Mouse (Mus musculus) urinary bladder, postnatal 25 days (tissue): Measurements from ENCODE around the gene Map2k4.

ENCODE experiments used
- DNase-seq: peaks from one replicate; pipeline ENCODE4 v3.0.0; 2022; ENCODE audit warnings: low spot score

Map2k4 gene

GRCm38 (mm10) chr11:65773946-65774656 lies 14.0 kb downstream of the Map2k4 start:
- no peak for DNase-seq

DNA sequence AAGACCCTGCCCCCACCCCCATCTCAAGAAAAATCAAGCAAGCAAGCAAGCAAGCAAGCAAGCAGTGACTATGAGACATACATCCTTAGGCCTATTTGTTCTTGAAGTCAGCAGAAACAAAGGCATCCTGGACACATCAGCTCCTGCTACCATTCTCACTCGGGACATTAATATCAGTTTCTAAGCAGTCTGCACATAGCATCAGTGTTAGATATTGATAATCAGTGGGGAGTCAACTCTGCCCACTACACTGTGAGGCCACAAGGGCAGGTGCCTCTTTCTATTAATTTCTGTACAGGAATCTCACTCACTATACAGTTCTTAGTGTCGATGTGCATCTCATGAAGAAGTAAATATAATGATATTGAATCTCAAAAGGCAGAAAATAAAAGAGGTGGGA lies 14.6 kb downstream of the Map2k4 start:
- no peak for DNase-seq

DNA sequence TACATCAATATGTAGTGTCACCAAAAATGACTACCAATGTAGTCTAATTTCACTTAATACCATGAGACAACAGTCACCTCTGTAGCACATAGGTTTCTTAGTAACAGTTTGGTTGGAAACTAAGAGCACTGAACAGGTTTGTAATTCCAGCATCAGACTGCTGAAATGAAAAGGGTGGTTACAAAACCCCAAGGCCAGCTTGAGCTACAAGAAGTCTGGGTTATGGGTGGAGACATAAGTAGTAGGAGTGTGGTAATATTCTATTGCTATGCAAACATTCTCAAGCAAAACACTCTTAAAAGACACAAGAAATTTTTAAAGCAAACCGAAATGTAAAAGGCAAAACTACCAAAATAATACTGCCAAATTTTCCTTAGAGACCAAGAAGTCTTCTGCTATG lies 16.6 kb downstream of the Map2k4 start:
- no peak for DNase-seq

DNA sequence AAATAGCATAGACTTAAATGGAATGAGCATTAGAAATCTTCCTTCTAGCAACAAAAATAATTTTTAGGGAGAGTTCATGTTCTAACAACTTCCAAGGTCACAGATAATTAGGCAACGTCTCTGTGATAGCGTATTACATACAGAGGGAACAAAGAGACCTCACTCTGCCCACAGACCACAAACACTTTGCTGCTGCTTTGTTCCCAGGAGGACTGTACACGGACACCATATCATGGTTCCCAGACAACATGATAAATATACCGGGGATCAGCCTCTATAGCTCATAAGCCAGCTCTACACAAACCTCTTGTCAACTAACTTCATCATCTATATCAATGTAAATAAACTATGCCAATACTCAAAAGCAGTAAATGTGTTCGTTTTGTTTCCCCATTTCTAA lies 18.1 kb downstream of the Map2k4 start:
- DNase-seq, result no peak

GRCm38 (mm10) chr11:65768445-65768844 lies 19.7 kb downstream of the Map2k4 start:
- DNase-seq, result no peak

DNA sequence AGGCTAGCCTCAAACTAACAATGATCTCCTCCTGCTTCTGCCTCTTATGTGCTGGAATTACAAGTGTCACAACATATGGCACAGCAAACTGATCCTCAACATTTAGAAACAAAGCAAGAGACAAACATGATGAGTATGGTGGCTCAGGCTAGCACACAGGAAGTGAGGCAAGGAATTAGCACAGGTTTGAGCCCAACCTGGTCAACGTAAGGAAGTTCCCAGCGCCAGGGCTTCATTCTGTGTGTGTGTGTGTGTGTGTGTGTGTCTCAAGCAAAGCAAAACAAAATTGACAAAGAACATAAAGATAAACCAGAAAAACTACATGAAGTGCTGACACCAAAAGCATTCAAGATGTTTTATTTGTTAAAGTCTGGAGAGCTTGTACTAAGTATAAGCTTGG lies 27.2 kb downstream of the Map2k4 start:
- no peak for DNase-seq

DNA sequence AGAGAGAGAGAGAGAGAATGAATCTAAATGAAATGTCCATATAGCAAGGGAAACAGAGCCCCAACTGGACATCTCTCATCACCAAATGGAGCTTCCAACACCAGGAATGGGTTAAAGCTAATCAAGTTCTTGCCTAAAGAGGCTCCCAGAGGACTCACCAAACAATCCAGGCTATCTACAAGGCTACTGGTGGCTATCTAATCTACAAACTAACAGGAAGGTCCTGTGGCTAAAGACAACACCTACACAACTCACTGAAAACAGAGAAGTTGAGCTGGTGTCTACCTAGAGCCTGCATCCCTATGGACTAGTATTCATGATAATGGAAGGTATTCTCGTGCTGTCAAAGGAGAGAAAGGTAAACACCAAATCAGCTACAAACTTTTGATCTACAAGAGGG lies 28.7 kb downstream of the Map2k4 start:
- no peak for DNase-seq

GRCm38 (mm10) chr11:65754161-65754560 lies 33.9 kb downstream of the Map2k4 start:
- no peak for DNase-seq

DNA sequence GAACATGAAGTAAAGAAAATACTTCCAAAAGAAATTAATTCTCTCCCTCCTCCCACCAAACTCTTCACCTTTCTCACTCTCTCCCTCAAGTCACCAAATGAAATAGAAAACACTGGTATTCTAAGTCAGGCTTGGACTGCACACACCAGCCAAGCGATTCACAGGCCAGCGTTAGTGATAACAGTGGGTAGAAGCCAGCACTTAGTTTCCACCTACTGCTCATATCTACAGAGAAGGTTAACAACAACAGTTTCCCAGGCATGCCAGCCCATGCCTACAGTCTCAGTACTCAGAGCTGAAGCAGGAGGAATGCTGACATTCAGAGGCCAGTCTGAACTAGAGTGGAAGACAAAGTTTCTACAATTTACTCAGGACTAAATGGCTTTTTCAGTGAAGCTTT lies 34.5 kb downstream of the Map2k4 start:
- DNase-seq, result no peak

DNA sequence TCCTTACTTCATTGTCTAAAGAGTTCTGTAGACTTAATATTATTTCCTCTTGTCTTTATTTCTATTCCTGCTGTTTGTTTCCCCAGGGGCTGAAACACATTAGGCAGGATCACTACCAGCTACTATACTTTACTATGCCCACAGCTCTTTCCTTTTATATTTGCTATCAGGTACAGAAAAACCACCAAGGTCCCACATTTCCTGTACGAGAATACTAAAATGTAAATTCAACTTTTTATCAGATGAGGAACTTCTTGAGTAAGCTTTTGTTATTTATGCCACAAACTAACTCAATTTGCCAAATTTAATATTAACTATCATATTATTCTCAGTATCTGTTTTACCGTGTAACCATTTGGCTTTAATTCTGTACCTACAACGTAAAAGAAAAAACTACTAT lies 37.6 kb downstream of the Map2k4 start:
- no peak for DNase-seq

- DNase-seq, result no peak
Measured at GRCm38 (mm10) chr11:65747433-65747832, 40.7 kb downstream of the Map2k4 start.

DNA sequence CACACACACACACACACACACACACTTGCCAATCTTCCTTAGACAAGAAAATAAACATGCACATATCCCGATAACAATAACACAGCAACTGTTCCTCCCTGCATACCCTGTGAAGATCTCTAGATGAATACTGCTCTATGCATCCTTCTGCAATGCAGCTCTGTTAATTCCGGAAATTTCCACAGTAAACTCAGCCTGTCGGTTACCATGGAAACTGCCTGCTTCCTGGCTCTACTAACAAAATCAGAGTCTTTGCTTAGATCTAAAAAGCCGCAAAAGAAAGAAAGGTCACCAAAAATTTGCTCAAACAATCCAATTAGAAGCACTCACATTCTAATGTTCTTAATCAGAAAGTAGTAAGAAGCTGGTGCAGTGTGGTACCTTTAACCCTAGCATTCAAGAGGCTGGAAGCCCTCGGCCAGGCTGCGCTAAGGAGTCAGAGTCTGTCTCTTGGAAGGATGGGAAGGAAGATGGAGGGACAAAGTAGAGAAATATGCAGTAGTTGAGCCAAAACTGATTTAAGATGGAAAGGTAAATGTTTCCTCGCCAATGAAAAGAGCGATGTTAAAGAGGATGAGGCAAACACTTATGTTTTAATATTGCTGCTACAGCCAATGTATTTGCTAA lies 42.3 kb downstream of the Map2k4 start:
- no peak for DNase-seq

DNA sequence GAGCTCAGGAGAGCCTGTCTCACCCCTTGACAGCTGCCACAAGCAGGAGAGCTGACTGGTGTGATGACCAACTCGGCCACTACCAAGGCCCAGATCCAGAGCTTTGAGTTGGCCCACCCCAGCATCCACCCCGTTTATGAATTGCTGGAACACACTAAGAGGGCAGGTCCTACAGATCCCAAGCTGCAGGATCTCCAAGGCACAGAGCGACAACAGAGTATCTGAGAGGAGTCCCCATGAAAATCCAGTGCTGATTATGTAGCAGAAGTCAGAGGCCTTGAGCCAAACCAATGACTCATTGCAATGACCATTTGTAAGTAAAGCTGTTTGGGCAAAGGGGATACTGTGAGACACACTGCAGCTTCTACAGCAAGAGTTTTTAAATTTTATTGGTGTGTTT lies 44.2 kb downstream of the Map2k4 start:
- no peak for DNase-seq

DNA sequence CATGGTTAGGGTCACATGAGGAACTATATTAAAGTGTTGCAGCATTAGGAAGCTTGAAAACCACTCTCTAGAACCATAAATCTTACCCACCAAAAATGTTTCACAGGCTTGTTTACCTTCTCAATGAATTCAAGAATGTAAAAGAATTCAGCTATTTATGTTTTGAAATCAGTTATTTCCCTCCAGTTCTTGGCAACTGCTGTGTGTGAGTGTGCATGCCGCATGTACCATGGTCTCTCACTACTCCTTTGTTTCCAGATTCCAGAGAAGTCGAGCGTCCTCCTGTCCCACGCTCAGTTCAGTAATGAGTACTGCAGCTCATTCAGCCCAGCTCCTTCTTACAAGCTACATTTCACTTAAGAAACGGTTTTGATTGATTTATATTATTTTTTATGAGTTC lies 47.3 kb downstream of the Map2k4 start:
- DNase-seq, result no peak

- no peak for DNase-seq
Measured at GRCm38 (mm10) chr11:65740390-65740789, 47.7 kb downstream of the Map2k4 start.

- DNase-seq, result no peak
Measured at GRCm38 (mm10) chr11:65739880-65740279, 48.2 kb downstream of the Map2k4 start.

DNA sequence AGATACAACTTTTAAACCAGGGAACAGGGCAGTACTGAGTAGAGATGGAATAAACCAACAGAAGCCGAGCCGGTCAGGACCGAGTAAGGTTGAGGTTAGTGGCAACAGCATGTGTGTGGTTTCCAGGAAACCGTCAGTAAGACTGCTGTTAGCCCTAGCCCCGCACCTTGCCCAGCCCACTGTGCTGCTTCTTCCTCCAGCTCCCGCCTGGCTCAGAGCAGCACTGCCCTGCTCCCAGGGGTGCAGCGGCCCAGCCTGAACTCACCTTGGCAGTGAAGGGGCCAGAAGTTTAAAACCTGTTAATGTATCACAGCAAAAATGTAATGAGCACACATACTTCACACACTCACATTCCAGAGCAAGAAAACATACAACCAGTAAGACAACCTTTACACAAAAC lies 53.4 kb downstream of the Map2k4 start:
- DNase-seq, result no peak

GRCm38 (mm10) chr11:65729623-65730217 lies 58.4 kb downstream of the Map2k4 start:
- no peak for DNase-seq

GRCm38 (mm10) chr11:65728906-65729305 lies 59.2 kb downstream of the Map2k4 start:
- DNase-seq, result no peak

GRCm38 (mm10) chr11:65723715-65724114 lies 64.4 kb downstream of the Map2k4 start:
- no peak for DNase-seq

DNA sequence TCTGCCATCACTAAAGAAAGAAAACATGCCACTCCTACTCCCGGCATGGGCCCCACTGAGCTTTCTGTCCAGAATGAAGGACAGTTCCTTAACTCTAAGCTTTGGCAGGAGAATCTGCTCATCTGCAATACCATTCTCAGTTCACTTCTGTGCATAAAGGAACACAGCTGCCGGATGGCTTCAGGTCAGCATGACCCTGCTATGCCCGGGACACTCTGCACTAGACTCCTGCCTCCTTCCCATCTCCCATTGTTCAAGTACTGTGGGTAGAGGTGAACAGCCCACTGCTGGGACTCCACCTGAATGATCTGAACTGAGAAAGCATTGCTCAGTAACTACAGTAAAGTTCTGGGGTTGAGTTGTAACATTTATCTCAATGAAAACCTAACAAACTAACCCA lies 66.5 kb downstream of the Map2k4 start:
- DNase-seq, result no peak

DNA sequence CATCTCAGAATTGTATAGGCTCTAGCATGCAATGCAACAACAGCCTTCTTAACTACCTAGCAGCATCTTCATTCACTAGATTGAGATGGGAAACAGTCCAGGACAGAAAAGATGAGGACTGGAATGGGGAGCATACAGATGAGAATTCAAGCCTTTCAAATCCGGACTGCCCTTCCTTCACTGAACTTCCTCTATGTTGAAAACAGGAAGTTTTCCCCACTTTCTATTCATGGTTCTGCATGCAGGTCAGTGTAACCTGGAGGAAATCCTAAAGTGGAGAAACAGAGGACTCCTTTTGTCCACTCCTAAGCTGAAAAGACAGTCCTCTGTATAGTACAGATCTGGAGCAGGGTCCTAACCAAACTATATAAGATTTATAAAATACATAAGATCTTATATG lies 68.1 kb downstream of the Map2k4 start:
- DNase-seq, result no peak

DNA sequence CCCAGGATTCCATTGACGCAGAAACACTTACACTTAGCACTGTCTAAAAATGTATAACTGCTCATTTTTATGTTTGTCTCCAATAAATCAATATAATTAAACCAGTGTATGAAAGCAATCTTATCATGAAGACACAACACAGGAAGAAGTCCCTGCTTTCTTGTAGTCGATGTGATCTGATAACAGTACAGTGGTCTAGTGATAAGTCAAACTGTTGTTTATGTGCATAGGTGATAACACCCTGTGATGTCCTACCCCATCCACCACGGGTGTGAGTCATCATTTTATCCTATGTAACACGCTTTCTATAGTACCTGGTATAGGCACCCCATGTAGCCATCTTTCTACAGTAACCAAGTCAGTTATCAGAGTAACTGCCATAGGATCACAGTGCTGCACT lies 74.3 kb downstream of the Map2k4 start:
- DNase-seq, result no peak
